Mouse (Mus musculus) midbrain, embryonic 12.5 days (tissue): ENCODE results near the gene Slc15a1. TPM values are rescaled to one million over a fixed set of nuclear protein-coding genes. Genes with fewer than 3 reads are reported as not detected.

Source experiments
- ATAC-seq: fragments of 200-750 bp; cut with Nextera tagmentation; 2 replicates; pipeline ENCODE4 v1.8.0; 2017; ENCODE audit warnings: low read depth, moderate TSS enrichment, moderate library complexity; ENCODE audit not compliant: low FRiP score
- H3K27ac ChIP-seq: fragments of 300-500 bp; sonication (generic); replicated peaks from 2 replicates; pipeline ENCODE4 v1.5.1; 2016; ENCODE audit warnings: mild to moderate bottlenecking
- H3K27me3 ChIP-seq: fragments of 300-500 bp; sonication (generic); 2 replicates; pipeline ENCODE4 v1.6.1; 2016; ENCODE audit warnings: mild to moderate bottlenecking
- H3K36me3 ChIP-seq: fragments of 300-500 bp; sonication (generic); 2 replicates; pipeline ENCODE4 v1.6.1; 2016
- H3K4me1 ChIP-seq: fragments of 300-500 bp; sonication (generic); 2 replicates; pipeline ENCODE4 v1.6.1; 2016
- H3K4me2 ChIP-seq: fragments of 300-500 bp; sonication (generic); replicated peaks from 2 replicates; pipeline ENCODE4 v1.6.1; 2016; ENCODE audit warnings: mild to moderate bottlenecking, moderate library complexity
- H3K4me3 ChIP-seq: fragments of 300-500 bp; sonication (generic); 2 replicates; pipeline ENCODE4 v1.5.1; 2016; ENCODE audit warnings: mild to moderate bottlenecking
- H3K9ac ChIP-seq: fragments of 300-500 bp; sonication (generic); replicated peaks from 2 replicates; pipeline ENCODE4 v1.6.1; 2016; ENCODE audit warnings: mild to moderate bottlenecking, moderate library complexity
- H3K9me3 ChIP-seq: fragments of 300-500 bp; sonication (generic); 2 replicates; pipeline ENCODE4 v1.6.1; 2016; ENCODE audit warnings: mild to moderate bottlenecking
- WGBS: fragments of 180-500 bp; shearing (Covaris S2); methylation state at CpG from one replicate; pipeline ENCODE4 v1.1.7; 2016; 5-methylcytosine and 5-hydroxymethylcytosine counted together
- polyA plus RNA-seq: library from polyadenylated mRNA; unstranded; fragments of >200 nt; fragmentation: Nextera tagmentation; extraction: Ambion mirVana; gene quantifications from 2 replicates; pipeline ENCODE4 v1.2.1, GENCODE M21; 2016

Gene Slc15a1
- polyA plus RNA-seq, 1 experiment from 2014 or later = not detected

DNA sequence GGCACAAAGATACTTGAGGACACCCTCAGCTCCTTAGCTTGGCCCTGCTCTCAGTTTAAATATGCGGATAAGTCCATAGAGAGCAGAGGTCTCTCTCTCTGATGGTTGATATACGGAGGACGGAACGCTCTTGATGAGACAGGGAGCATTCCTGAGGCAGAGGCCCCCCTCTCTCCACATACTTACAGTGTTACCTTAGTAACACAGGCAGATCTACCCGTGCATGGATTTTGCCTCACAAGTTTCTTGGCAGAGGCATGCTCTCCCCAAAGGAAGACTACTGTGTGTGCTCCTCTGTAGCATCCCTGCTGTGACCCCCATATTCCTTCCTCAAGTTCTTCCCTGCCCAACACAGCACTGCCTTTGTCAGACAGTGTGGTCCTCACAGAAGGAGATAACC, 42.3 kb downstream of the Slc15a1 start:
- H3K36me3 ChIP-seq = no peaks in the 10 kb centered on the region
- H3K4me3 ChIP-seq = no peak overlapping the region
- H3K9me3 ChIP-seq = no peaks in the 10 kb centered on the region
- WGBS = 32% methylated on average over 5 of the region's 5 CpGs
- H3K9ac ChIP-seq = no peak overlapping the region
- no peak overlapping the region for H3K4me2 ChIP-seq
- no peaks in the 10 kb centered on the region for H3K4me1 ChIP-seq
- H3K27me3 ChIP-seq = no peaks in the 10 kb centered on the region
- H3K27ac ChIP-seq = no peak overlapping the region
- no peak for ATAC-seq

DNA sequence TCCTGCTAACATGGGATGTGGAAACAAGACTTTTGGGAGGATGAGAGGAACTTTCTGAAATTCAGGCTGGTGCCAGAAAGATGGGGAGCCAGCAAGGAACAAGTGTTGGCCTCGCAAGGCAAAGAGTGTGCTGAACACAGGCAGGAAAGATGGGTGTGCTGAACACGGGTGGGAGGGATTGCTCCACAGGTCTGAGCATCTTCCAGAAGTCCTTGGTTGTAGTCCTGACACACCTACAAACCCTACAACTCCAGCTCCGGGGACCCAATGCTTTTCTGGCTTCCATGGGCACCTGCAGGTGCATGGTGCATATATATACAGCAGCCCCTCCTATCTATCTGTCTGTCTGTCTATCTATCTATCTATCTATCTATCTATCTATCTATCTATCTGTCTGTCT, 44.1 kb downstream of the Slc15a1 start:
- ATAC-seq = no peak
- H3K36me3 ChIP-seq = no peaks in the 10 kb centered on the region
- no peaks in the 10 kb centered on the region for H3K9me3 ChIP-seq
- no peaks in the 10 kb centered on the region for H3K4me1 ChIP-seq
- 97% methylated on average over 3 of the region's 3 CpGs for WGBS
- H3K4me2 ChIP-seq = no peak overlapping the region
- no peak overlapping the region for H3K27ac ChIP-seq
- H3K9ac ChIP-seq = no peak overlapping the region
- H3K27me3 ChIP-seq = no peaks in the 10 kb centered on the region
- no peak overlapping the region for H3K4me3 ChIP-seq

DNA sequence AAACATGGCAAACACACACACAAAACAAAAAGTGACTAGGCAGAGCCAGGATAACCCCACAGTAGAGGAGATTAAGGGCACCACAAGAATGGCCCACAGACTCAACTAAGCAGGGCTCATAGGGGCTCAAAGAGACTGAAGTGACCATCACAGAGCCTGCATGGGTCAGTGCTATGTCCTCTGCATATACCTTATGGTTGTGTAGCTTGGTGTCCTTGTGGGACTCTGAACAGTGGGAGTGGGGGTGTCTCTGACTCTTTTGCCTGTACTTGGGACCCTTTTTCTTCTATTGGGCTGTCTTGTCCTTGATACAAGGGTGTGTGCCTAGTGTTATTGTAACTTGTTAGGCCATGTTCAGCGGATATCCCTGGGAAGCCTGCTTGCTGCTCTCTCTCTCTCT, 46.5 kb downstream of the Slc15a1 start:
- H3K4me1 ChIP-seq = no peaks in the 10 kb centered on the region
- no peak overlapping the region for H3K9ac ChIP-seq
- WGBS = 74% methylated on average over 1 of the region's 1 CpGs
- H3K4me2 ChIP-seq = no peak overlapping the region
- ATAC-seq = no peak
- H3K4me3 ChIP-seq = no peak overlapping the region
- H3K36me3 ChIP-seq = no peaks in the 10 kb centered on the region
- no peaks in the 10 kb centered on the region for H3K27me3 ChIP-seq
- H3K9me3 ChIP-seq = 0 out of 2 replicates have a peak, but pooled peaks cover 4% of the 10 kb centered on the region
- H3K27ac ChIP-seq = no peak overlapping the region

DNA sequence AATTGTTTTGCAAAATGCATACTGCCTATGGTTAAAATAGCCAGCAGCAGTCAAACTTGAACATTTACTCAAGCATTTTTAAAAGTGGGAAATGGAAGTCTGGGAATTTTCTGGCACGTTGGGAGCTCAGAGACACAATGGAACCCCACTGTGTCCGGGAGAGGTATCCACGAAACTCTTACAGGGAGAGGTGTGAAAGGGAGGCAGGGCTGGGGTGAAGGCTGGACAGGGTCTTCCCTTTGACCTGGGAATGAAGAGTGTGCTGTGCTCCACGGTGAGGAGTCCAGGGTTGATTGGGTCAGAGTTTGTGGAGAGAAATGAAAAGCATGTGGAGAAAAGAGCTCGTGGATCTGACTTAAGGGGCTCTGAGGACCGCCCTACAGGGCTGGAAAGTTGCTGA, 47.5 kb downstream of the Slc15a1 start:
- Histone ChIP-seq H3K27ac (no peak overlapping the region), H3K9ac (no peak overlapping the region), H3K27me3 (no peaks in the 10 kb centered on the region), H3K4me2 (no peak overlapping the region), H3K36me3 (no peaks in the 10 kb centered on the region), H3K4me3 (no peak overlapping the region), H3K4me1 (no peaks in the 10 kb centered on the region), H3K9me3 (0 out of 2 replicates have a peak, but pooled peaks cover 4% of the 10 kb centered on the region)
- 68% methylated on average over 6 of the region's 6 CpGs for WGBS
- no peak for ATAC-seq

DNA sequence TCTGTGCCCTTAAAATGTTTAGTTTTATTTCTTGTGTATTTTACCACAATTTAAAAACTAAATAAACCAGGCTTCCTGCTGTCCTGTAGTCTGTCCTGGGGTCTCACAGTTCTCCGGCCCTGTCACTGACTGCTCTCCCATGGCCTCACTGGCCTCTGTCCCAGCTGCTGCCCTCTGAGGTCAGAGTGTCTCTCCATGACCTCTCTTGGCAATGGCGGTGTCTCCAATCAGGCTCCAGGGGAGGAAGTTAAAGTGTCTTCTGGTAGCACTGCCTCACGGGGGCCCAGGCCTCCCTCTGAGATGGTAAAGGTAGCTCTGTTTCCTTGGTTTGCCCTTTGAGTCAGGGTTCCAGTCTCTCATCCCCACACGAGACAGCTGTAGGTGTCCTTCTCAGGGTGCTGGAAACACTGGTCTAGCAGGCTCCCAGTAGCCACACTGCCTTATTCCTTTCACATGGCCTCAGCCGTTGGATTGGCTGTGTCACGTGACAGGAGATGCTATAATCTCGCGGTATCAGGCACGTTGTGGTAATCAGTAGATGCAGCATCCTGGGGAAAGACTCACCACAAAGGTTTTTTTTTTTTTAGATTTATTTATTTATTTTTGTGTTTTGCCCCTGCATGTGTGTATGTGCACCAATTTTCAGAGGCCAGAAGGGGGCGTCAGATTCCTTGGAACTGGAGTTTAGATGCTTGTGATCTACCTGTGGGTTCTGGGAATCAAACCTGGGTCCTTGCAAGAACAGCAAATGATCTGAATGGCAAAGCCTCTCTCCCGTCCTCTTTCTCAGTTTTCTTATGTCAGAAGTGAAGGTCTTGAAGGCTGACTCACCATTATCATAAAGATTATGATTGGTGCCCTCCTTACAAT, 48.4 kb downstream of the Slc15a1 start:
- H3K36me3 ChIP-seq = no peaks in the 10 kb centered on the region
- no peak for ATAC-seq
- no peaks in the 10 kb centered on the region for H3K4me1 ChIP-seq
- H3K4me3 ChIP-seq = no peak overlapping the region
- 80% methylated on average over 11 of the region's 11 CpGs for WGBS
- H3K9ac ChIP-seq = no peak overlapping the region
- no peak overlapping the region for H3K27ac ChIP-seq
- no peak overlapping the region for H3K4me2 ChIP-seq
- H3K27me3 ChIP-seq = no peaks in the 10 kb centered on the region
- 0 out of 2 replicates have a peak, but pooled peaks cover 4% of the 10 kb centered on the region for H3K9me3 ChIP-seq

DNA sequence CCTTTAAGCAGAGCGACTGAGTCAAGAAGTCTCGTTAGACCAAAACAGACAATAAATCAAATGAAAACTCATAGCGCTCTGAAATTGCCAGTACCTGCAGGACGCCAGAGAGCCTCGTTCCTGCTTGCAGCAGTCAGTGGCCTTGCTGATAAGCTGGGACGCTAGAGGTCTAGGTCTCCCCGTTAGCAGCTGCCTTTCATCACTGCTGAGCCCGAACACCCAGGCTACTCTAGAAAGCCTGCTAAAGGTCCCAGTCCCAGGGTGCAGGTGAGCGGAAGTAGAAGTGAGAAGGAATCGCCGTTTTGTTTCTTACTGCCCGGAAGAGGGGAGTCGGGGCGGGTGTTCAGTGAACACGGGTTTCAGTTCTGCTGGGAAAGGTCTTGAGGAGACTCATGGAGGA, 49.1 kb downstream of the Slc15a1 start:
- Histone ChIP-seq H3K9me3 (0 out of 2 replicates have a peak, but pooled peaks cover 4% of the 10 kb centered on the region), H3K4me2 (no peak overlapping the region), H3K27me3 (no peaks in the 10 kb centered on the region), H3K4me3 (no peak overlapping the region), H3K36me3 (no peaks in the 10 kb centered on the region), H3K9ac (no peak overlapping the region), H3K27ac (no peak overlapping the region), H3K4me1 (no peaks in the 10 kb centered on the region)
- WGBS = 90% methylated on average over 15 of the region's 15 CpGs
- ATAC-seq = no peak

DNA sequence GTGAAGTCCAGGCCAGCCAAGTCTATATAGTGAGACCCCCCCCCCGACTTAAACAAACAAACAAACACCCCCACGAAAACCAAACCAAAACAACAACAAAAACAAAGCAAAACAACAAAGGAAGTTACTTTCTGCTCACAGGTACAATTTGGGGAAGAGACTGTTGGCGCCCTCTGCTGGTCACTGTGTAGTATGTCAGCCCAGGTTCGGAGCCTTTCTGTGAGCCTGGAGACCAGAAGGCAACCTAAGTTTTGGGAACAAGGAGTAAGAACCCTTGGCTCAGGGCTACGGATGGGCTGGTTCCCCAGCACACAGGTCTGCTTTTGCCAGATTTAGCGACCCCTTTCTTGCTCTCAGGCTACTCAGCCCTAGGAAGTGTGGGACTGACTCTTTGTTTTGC, 49.5 kb downstream of the Slc15a1 start:
- Histone ChIP-seq H3K9ac (no peak overlapping the region), H3K4me3 (no peak overlapping the region), H3K4me1 (no peaks in the 10 kb centered on the region), H3K4me2 (no peak overlapping the region), H3K9me3 (0 out of 2 replicates have a peak, but pooled peaks cover 4% of the 10 kb centered on the region), H3K36me3 (no peaks in the 10 kb centered on the region), H3K27ac (no peak overlapping the region), H3K27me3 (no peaks in the 10 kb centered on the region)
- WGBS = 10% methylated on average over 6 of the region's 6 CpGs
- ATAC-seq = no peak

DNA sequence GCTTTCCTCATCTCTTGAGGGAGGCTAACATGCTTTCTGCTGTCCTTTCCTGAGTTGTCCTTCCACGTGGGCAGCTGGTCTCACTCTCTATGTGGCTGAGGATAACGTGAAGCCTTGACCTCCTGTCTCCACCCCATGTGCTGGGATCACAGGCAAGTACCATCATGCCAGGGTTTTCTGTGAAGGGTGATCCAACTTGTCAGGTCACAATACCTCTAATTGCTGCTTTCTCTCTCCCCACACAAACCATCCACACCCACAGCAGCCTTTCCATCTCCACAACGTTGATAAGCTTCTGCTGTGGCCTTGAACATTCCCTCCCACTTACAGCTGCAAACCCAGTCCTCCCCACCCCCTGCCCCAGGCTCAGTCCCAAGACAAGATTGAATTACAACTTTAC, 51.9 kb downstream of the Slc15a1 start:
- H3K36me3 ChIP-seq = no peaks in the 10 kb centered on the region
- no peak for ATAC-seq
- 0 out of 2 replicates have a peak, but pooled peaks cover 4% of the 10 kb centered on the region for H3K9me3 ChIP-seq
- no peak overlapping the region for H3K4me2 ChIP-seq
- H3K9ac ChIP-seq = no peak overlapping the region
- H3K27ac ChIP-seq = no peak overlapping the region
- H3K27me3 ChIP-seq = no peaks in the 10 kb centered on the region
- no peaks in the 10 kb centered on the region for H3K4me1 ChIP-seq
- H3K4me3 ChIP-seq = no peak overlapping the region
- 84% methylated on average over 3 of the region's 3 CpGs for WGBS

DNA sequence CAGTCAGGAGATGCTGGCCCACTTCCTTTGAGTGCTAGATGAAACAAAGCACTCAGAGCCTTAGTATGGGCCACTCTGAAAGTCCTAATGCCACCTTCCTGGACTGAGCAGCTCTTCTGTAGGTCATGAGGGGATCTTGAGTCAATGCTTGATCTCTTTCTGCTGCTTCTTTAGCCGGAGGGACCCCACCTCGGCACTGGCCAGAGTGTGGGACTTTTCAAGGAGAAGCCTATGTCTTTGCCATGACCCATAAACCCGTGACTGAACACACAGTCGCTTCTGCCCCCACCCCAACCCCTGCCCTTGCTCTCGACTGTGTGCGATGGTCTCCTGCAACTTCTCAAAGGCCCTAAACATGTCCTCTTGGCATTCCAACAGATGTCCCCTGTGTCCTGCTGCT, 52.8 kb downstream of the Slc15a1 start:
- H3K27me3 ChIP-seq = peaks cover 4% of the 10 kb centered on the region; the same call in 1 of the 2 replicates
- H3K9ac ChIP-seq = no peak overlapping the region
- 0 out of 2 replicates have a peak, but pooled peaks cover 4% of the 10 kb centered on the region for H3K9me3 ChIP-seq
- H3K4me1 ChIP-seq = peaks cover 2% of the 10 kb centered on the region; the same call in 1 of the 2 replicates
- no peak overlapping the region for H3K4me2 ChIP-seq
- no peaks in the 10 kb centered on the region for H3K36me3 ChIP-seq
- no peak overlapping the region for H3K4me3 ChIP-seq
- H3K27ac ChIP-seq = no peak overlapping the region
- WGBS = 89% methylated on average over 6 of the region's 6 CpGs
- ATAC-seq = no peak

DNA sequence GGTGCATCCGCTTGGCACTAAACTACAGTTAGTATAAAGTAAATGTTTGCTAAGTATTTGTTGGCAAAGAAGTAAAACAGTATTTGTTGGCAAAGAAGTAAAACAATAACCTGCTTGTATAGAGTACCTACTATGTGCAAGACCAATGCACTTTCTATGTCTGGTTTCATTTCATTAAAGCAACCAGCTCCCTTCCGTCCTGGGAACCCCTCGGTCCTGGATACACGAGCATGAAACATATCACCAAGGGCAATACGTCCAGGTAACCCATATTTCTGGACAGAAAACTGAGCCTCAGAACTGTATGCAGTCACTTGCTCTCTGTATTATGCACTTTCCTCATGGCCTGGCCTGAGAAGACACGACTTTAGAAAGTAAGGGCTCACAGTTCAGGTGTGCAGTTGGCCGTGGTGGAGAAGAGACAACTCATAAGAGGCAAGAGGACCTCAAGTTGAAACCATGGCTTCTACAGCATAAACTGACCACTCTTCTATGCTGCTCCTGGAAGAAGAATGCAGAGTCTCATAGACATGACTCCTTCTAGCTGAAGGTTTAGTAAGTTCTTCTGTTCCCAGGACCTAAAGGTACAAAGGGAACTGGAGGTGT, 53.5 kb downstream of the Slc15a1 start:
- no peak overlapping the region for H3K9ac ChIP-seq
- H3K4me3 ChIP-seq = no peak overlapping the region
- no peak overlapping the region for H3K4me2 ChIP-seq
- WGBS = 73% methylated on average over 7 of the region's 7 CpGs
- peaks cover 8% of the 10 kb centered on the region; the same call in 1 of the 2 replicates for H3K4me1 ChIP-seq
- H3K36me3 ChIP-seq = no peaks in the 10 kb centered on the region
- no peak overlapping the region for H3K27ac ChIP-seq
- 0 out of 2 replicates have a peak, but pooled peaks cover 4% of the 10 kb centered on the region for H3K9me3 ChIP-seq
- ATAC-seq = no peak
- H3K27me3 ChIP-seq = peaks cover 4% of the 10 kb centered on the region; the same call in 1 of the 2 replicates

DNA sequence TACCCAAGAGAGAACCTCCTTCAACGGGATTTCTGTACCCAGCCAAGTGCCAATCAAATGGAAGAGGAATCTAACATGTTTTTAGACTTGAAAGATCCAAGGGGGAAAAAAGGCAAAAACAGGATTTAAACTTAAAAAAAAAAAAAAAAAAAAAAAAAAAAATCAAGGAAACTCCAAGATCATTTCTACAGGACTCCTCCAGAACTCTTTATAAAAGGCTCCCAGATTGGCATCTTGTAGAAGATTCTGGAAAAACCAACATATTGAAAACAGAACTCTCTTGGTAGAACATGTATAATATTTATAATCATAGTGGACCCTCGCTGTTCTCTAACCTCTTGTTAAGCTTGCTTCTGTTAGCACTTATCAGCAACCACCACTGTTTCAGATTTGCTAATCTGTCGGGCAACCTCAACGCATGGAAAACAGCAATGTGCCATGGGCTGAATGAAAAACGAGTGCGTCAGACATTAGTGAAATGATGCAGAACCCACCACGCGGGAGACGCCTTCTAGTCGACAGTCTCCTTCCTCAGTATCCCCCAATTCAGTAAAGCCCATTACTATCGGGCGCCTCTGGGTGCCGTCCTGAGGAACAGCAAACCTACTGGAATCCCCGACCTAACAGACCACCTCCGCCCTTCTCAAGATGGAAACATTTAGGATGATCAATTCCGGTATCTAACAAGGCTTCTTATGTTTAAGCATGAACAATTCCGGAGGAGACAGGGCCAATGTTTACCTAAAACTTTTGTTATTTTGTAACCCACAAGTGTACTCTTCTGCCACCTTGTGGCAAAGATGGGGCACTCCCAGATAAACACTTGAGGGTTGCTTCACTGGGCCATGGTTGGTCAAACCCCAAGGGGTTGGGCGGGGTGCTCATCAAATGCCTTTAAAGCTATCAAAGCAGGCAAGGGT, 54.3 kb downstream of the Slc15a1 start:
- 0 out of 2 replicates have a peak, but pooled peaks have one; percentile 20 for ATAC-seq
- WGBS = 25% methylated on average over 18 of the region's 18 CpGs
- peaks cover 4% of the 10 kb centered on the region; the same call in 1 of the 2 replicates for H3K27me3 ChIP-seq
- no peak overlapping the region for H3K27ac ChIP-seq
- peak overlapping the region; percentile 47 for H3K4me2 ChIP-seq
- H3K9me3 ChIP-seq = 0 out of 2 replicates have a peak, but pooled peaks cover 4% of the 10 kb centered on the region
- no peak overlapping the region for H3K9ac ChIP-seq
- no peaks in the 10 kb centered on the region for H3K36me3 ChIP-seq
- H3K4me3 ChIP-seq = no peak overlapping the region
- peaks cover 10% of the 10 kb centered on the region; the same call in 1 of the 2 replicates for H3K4me1 ChIP-seq
